Mouse (Mus musculus) ES-Bruce4 (cell line): ENCODE data around the gene Aqr.

Experiments used
- CTCF ChIP-seq: IDR thresholded peaks from one replicate; pipeline ENCODE4 v1.8.1; 2011; ENCODE audit warnings: low read depth, low read length
- EP300 ChIP-seq: IDR thresholded peaks from 2 replicates; pipeline ENCODE4 v1.6.1; 2011; ENCODE audit warnings: low read depth, low read length; ENCODE audit not compliant: insufficient read depth
- POLR2A ChIP-seq: IDR thresholded peaks from one replicate; pipeline ENCODE4 v1.8.1; 2011; ENCODE audit warnings: low read length; ENCODE audit not compliant: insufficient read depth

- TF ChIP-seq CTCF: no peak
- TF ChIP-seq POLR2A: no peak
- no peak for TF ChIP-seq EP300
These were observed 19.0 kb downstream of the Aqr start for GRCm38 (mm10) chr2:114167837-114168236.
